Mouse (Mus musculus): Measurements from ENCODE around the gene Hdgfl3. TPM values are rescaled to one million over a fixed set of nuclear protein-coding genes. Genes with fewer than 3 reads are reported as not detected.
A peak's percentile ranks its signal among the peaks of the same experiment; 100 is the strongest.

Hdgfl3 gene
- polyA plus RNA-seq, 1 experiment from 2014 or later = 14.4 TPM

GRCm38 (mm10) chr7:81966195-81966594 lies 31.9 kb upstream of the Hdgfl3 start:
- Histone ChIP-seq H3K4me2 (no peak overlapping the region), H3K9me3 (ENCODE audit: low read depth, low read length) (no peaks in the 10 kb centered on the region), H3K27me3 (ENCODE audit: insufficient read depth, low read length) (no peaks in the 10 kb centered on the region), H3K36me3 (ENCODE audit: insufficient read depth) (no peaks in the 10 kb centered on the region), H3K4me3 (ENCODE audit: low read depth, low read length) (no peak overlapping the region), H3K27ac (ENCODE audit: low read depth) (no peak overlapping the region), H3K9ac (no peak overlapping the region), H3K4me1 (ENCODE audit: insufficient read depth) (no peaks in the 10 kb centered on the region)
- 71% methylated on average over 5 of the region's 5 CpGs for WGBS
- 0 out of 2 replicates have a peak, but pooled peaks have one; percentile 7 for TF ChIP-seq CTCF (IDR thresholded peaks at IDR 0.05; ENCODE audit: low read depth)
- no peak for ATAC-seq (ENCODE audit: insufficient read depth)
- no peak for DNase-seq

DNA sequence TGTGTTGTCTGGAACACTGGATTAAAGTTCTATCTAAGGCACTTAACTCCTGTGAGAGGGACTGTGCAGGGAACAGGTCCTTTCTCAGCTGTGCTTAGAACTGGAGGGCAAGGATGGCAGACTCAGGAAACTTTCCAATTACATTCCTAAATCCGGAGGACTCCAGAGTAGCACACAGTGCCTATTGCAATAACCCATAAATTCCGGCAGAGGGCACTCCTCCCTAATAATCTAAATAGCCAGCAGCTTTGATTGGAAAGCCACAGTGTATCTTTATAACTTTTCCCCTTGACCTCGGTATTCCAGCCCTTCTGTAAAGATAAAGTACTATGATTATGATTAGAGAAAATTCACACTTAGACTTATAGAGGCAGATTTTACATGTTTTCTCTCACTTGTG lies 25.4 kb upstream of the Hdgfl3 start:
- Histone ChIP-seq H3K27ac (ENCODE audit: low read depth) (no peak overlapping the region), H3K4me3 (ENCODE audit: low read depth, low read length) (no peak overlapping the region), H3K9ac (no peak overlapping the region), H3K4me2 (no peak overlapping the region), H3K4me1 (ENCODE audit: insufficient read depth) (no peaks in the 10 kb centered on the region), H3K36me3 (ENCODE audit: insufficient read depth) (no peaks in the 10 kb centered on the region), H3K9me3 (ENCODE audit: low read depth, low read length) (no peaks in the 10 kb centered on the region), H3K27me3 (ENCODE audit: insufficient read depth, low read length) (no peaks in the 10 kb centered on the region)
- 2% methylated on average over 3 of the region's 3 CpGs for WGBS
- peak; percentile 87 for DNase-seq
- TF ChIP-seq CTCF (IDR thresholded peaks at IDR 0.05; ENCODE audit: low read depth) = peak; percentile 85
- no peak for ATAC-seq (ENCODE audit: insufficient read depth)

GRCm38 (mm10) chr7:81954208-81954846 lies 20.1 kb upstream of the Hdgfl3 start:
- Histone ChIP-seq H3K4me3 (ENCODE audit: low read depth, low read length) (no peak overlapping the region), H3K36me3 (ENCODE audit: insufficient read depth) (no peaks in the 10 kb centered on the region), H3K4me1 (ENCODE audit: insufficient read depth) (no peaks in the 10 kb centered on the region), H3K9me3 (ENCODE audit: low read depth, low read length) (no peaks in the 10 kb centered on the region), H3K27me3 (ENCODE audit: insufficient read depth, low read length) (no peaks in the 10 kb centered on the region), H3K9ac (no peak overlapping the region), H3K4me2 (no peak overlapping the region), H3K27ac (ENCODE audit: low read depth) (no peak overlapping the region)
- DNase-seq (peak; percentile 56), ATAC-seq (ENCODE audit: insufficient read depth) (peak; percentile 49; the same call in 1 of the 2 replicates)
- peak; percentile 66 for TF ChIP-seq CTCF (IDR thresholded peaks at IDR 0.05; ENCODE audit: low read depth)

- no peak for ATAC-seq (ENCODE audit: insufficient read depth)
- no peaks in the 10 kb centered on the region for H3K4me1 ChIP-seq (ENCODE audit: insufficient read depth)
- H3K9me3 ChIP-seq (ENCODE audit: low read depth, low read length) = no peaks in the 10 kb centered on the region
- H3K9ac ChIP-seq = no peak overlapping the region
- no peak overlapping the region for H3K4me2 ChIP-seq
- H3K4me3 ChIP-seq (ENCODE audit: low read depth, low read length) = no peak overlapping the region
- H3K27ac ChIP-seq (ENCODE audit: low read depth) = no peak overlapping the region
- no peak for DNase-seq
- TF ChIP-seq CTCF (IDR thresholded peaks at IDR 0.05; ENCODE audit: low read depth) = no peak
- WGBS = 80% methylated on average over 2 of the region's 2 CpGs
- H3K36me3 ChIP-seq (ENCODE audit: insufficient read depth) = no peaks in the 10 kb centered on the region
- no peaks in the 10 kb centered on the region for H3K27me3 ChIP-seq (ENCODE audit: insufficient read depth, low read length)
Observed at GRCm38 (mm10) chr7:81950499-81950898, 16.2 kb upstream of the Hdgfl3 start.

DNA sequence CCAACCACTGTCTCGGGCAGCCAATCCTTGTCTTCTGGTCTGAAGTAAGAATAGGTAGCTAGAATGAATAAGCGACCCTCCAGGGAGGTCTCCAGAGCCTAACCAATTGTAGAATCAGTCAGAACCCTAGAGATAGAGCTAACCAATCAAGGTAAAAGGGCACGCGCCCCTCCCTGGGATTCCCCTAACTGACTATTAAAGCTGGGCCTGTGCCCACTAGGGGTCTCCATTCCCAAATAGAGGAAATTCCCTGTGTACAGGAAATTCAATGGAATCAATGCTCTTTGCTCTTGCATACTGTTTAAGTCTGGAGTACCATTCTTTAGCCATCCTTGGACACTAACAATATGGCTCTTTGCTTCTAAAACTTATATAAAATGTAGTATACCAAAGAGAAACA lies 11.1 kb upstream of the Hdgfl3 start:
- Histone ChIP-seq H3K9ac (no peak overlapping the region), H3K27me3 (ENCODE audit: insufficient read depth, low read length) (no peaks in the 10 kb centered on the region), H3K36me3 (ENCODE audit: insufficient read depth) (no peaks in the 10 kb centered on the region), H3K4me3 (ENCODE audit: low read depth, low read length) (no peak overlapping the region), H3K4me2 (no peak overlapping the region), H3K9me3 (ENCODE audit: low read depth, low read length) (no peaks in the 10 kb centered on the region), H3K4me1 (ENCODE audit: insufficient read depth) (no peaks in the 10 kb centered on the region), H3K27ac (ENCODE audit: low read depth) (no peak overlapping the region)
- ATAC-seq (ENCODE audit: insufficient read depth) (no peak), DNase-seq (peak; percentile 63)
- 17% methylated on average over 4 of the region's 4 CpGs for WGBS
- peak; percentile 51 for TF ChIP-seq CTCF (IDR thresholded peaks at IDR 0.05; ENCODE audit: low read depth)

DNA sequence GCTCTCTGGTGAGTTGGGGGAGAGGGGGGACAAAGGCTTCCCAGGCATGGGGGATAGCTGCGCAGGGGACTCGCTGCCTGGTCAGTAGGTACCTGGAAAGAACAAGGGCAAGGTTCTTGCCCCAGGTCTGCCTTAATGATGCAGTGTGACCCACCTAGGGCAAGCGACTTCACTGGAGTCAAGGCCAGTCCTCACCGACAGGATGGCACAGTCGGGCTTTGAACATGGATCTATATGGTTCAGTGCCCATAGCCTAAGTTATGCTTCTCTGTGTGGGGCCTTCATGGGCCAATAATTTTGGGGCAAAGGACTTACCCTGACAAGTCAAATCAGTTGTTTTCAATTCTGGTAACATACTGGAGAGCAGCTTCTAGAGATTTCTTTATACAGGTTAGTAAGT lies 533 bp upstream of the Hdgfl3 start:
- no peaks in the 10 kb centered on the region for H3K36me3 ChIP-seq (ENCODE audit: insufficient read depth)
- no peak for TF ChIP-seq CTCF (IDR thresholded peaks at IDR 0.05; ENCODE audit: low read depth)
- H3K4me2 ChIP-seq = peak overlapping the region; percentile 78
- peak overlapping the region; percentile 87 for H3K9ac ChIP-seq
- DNase-seq = no peak
- peaks cover 27% of the 10 kb centered on the region for H3K27me3 ChIP-seq (ENCODE audit: insufficient read depth, low read length)
- H3K4me3 ChIP-seq (ENCODE audit: low read depth, low read length) = peak overlapping the region; percentile 74
- 8% methylated on average over 5 of the region's 5 CpGs for WGBS
- H3K4me1 ChIP-seq (ENCODE audit: insufficient read depth) = peaks cover 6% of the 10 kb centered on the region; the same call in 1 of the 2 replicates
- H3K27ac ChIP-seq (ENCODE audit: low read depth) = no peak overlapping the region
- ATAC-seq (ENCODE audit: insufficient read depth) = peak; percentile 54
- H3K9me3 ChIP-seq (ENCODE audit: low read depth, low read length) = no peaks in the 10 kb centered on the region

DNA sequence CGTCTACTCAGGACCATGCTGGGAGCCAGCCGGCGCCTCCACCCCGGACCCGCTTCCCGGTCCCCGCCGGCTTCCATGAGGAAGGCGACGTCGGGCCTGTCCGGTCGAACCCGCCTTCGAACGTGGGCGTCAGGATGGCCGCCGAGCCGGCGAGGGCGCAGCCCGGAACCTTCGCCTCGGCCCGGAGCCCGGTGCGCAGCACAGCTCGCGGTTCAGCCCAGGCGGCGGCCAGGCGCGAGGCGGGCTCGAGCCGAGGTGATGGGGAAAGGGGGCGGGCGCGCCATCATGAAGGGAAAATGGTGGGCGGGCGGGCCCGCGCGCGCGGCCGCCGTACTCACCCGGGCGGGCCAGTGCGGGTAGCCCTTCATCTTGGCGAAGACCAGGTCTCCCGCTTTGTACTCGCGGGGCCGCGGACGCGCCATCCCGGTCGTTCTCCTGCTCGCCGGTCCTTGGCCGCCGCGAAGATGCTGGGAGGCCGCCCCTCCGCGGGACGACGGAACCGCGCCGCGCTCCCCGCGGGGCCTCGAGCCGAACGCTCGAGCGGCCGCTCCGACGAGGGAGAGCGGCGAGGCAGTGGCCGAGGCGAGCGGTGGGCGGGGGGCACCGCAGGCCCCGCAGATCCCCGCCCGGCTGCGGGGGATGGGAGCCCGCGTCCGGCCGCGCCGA lies 539 bp downstream of the Hdgfl3 start:
- Histone ChIP-seq H3K4me3 (ENCODE audit: low read depth, low read length) (peak overlapping the region; percentile 74), H3K4me1 (ENCODE audit: insufficient read depth) (peaks cover 6% of the 10 kb centered on the region; the same call in 1 of the 2 replicates), H3K27ac (ENCODE audit: low read depth) (peak overlapping the region; percentile 82), H3K9me3 (ENCODE audit: low read depth, low read length) (no peaks in the 10 kb centered on the region), H3K4me2 (peak overlapping the region; percentile 78), H3K36me3 (ENCODE audit: insufficient read depth) (no peaks in the 10 kb centered on the region), H3K27me3 (ENCODE audit: insufficient read depth, low read length) (peaks cover 27% of the 10 kb centered on the region), H3K9ac (peak overlapping the region; percentile 87)
- under 1% methylated on average over 102 of the region's 103 CpGs for WGBS
- no peak for TF ChIP-seq CTCF (IDR thresholded peaks at IDR 0.05; ENCODE audit: low read depth)
- DNase-seq (peak; percentile 71), ATAC-seq (ENCODE audit: insufficient read depth) (peak; percentile 75)
